Mouse (Mus musculus) cortical plate, adult 2 months (tissue): ENCODE data around the gene Akr7a5.

Source experiments
- CTCF ChIP-seq: fragments of 200-500 bp; IDR thresholded peaks from 2 replicates; pipeline ENCODE4 v1.5.1; 2011; ENCODE audit warnings: mild to moderate bottlenecking, control low read depth, low read length; ENCODE audit not compliant: insufficient read depth; ENCODE audit errors: extremely low read depth
- POLR2A ChIP-seq: fragments of 200-500 bp; IDR thresholded peaks from 2 replicates; pipeline ENCODE4 v1.6.1; 2011; ENCODE audit warnings: mild to moderate bottlenecking, low read length, control low read depth; ENCODE audit not compliant: insufficient read depth; ENCODE audit errors: extremely low read depth

DNA sequence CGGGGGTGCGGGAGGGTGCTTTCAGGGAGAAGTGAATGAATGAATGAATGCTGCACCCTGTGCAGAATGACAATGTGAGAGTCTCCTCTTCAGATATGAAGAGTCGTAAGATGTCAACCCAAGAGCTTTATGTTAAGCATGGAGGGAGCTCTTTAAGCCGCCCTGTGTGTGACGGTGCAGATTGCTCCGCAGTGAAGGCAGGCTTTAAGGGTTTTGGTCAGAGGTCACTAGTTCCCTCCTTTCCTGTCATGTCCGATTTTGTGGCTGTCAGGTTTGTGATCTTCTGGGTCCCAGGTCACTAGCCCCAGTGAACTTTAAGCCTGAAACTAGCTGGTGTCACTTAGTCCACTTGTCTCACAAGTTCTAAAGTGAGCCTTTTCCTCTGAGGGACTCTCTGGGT is 42.3 kb downstream of the Akr7a5 start:
- TF ChIP-seq CTCF (no peak), POLR2A (no peak)
